Mouse (Mus musculus): ENCODE measurements around the gene Ttll8. TPM values are rescaled to one million over a fixed set of nuclear protein-coding genes. Genes with fewer than 3 reads are reported as not detected.

The Ttll8 gene
- polyA plus RNA-seq (2016; fragmentation: Nextera tagmentation; extraction: Ambion mirVana): not detected in 2 replicates

DNA sequence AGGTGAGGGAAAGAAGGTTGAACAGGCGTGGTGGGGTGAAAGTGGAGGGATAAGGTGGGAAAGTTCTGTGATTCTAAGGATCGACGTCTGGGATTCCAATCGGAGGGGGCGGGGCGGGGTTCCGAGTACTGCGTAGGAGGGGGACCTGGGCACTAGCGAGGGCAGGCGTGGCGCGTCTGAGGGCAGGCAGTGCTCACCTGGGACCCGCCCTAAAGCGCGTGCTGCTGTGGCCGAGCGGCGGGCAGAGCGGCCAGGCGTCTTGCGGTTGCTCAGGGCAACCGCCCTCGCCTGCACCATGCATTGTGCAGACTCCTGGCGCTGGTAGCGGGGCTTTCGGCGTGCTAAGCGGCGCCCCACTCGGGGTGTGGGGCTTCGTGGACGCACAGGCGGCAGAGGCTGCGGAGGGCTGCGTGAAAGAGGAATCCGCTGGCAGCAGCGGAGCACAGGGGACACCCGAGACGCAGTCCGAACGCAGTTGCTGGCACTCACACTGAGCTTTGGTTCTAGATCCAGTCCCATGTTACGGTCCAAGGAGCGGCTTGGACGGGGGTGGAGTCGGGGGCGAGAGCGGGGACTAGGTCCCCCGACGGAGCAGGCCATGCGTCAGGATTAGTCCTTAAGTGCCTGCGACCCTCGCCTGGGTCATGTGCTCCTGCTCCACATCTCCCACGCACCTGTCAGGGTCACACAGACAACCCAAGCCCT is at the start of gene Ttll8:
Gene Ttll8, minus strand, starts transcription at position 51 of the 705 bp plus-strand sequence.
- H3K27ac ChIP-seq: no peak within 1 kb of the TSS
- H3K9me3 ChIP-seq: no peaks in the 10 kb centered on the region
- peak within 1 kb of the TSS; percentile 43 for H3K4me3 ChIP-seq (replicated peaks)
- H3K4me1 ChIP-seq (replicated peaks): peaks cover 6% of the 10 kb centered on the region; the same call in 1 of the 2 replicates
- peaks cover 48% of the 10 kb centered on the region for H3K27me3 ChIP-seq
- 3% methylated on average over 52 of the region's 53 CpGs for WGBS
- H3K36me3 ChIP-seq: no peaks in the 10 kb centered on the region
- peak within 1 kb of the TSS; percentile 51 for H3K9ac ChIP-seq (replicated peaks)
- no peak for ATAC-seq (ENCODE audit: insufficient number of reproducible peaks, insufficient read depth, low FRiP score, low TSS enrichment, low read depth)
- peak within 1 kb of the TSS; percentile 88 for H3K4me2 ChIP-seq

DNA sequence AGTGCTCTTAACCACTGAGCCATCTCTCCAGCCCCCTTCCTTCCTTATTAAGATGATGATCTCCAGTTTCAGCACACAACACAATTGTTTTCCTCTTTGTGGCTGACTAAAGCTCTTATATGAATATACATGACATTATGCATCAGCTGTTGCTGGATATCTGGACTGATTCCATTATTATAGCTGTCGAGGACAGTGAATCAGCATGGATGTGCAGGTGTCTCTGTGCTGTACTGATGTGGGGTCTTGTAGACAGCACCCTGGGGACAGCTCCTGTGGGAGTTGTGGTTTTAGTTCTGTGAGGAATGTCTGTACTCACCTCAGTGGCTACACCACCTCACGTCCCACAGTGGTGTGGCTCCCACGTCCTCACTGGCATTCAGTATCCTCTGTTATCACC is 47.0 kb upstream of the Ttll8 start:
- no peaks in the 10 kb centered on the region for H3K4me1 ChIP-seq (replicated peaks)
- 80% methylated on average over 3 of the region's 3 CpGs for WGBS
- H3K27me3 ChIP-seq: no peaks in the 10 kb centered on the region
- H3K4me3 ChIP-seq (replicated peaks): no peak overlapping the region
- H3K36me3 ChIP-seq: no peaks in the 10 kb centered on the region
- H3K4me2 ChIP-seq: no peak overlapping the region
- no peaks in the 10 kb centered on the region for H3K9me3 ChIP-seq
- no peak for ATAC-seq (ENCODE audit: insufficient number of reproducible peaks, insufficient read depth, low FRiP score, low TSS enrichment, low read depth)
- H3K27ac ChIP-seq: no peak overlapping the region
- no peak overlapping the region for H3K9ac ChIP-seq (replicated peaks)

DNA sequence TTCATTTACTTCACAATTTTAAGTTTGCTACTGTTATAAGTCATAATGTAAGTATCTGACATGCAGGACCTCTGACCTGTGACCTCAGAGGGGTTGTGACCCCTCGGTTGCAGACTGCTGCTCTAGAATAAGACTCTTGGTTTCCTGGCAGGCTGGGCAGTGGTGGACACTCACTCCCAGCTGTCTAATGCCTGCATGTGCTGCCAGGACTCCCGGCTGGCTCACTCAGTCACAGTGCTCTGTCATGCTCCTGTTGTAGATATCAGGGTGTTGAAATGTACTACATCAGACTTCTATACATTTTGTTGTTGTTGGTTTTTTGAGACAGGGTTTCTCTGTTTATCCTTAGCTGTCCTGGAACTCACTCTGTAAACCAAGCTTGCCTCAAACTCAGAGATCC is 46.1 kb upstream of the Ttll8 start:
- H3K9ac ChIP-seq (replicated peaks): no peak overlapping the region
- H3K27me3 ChIP-seq: no peaks in the 10 kb centered on the region
- no peak overlapping the region for H3K4me2 ChIP-seq
- no peaks in the 10 kb centered on the region for H3K36me3 ChIP-seq
- no peak overlapping the region for H3K27ac ChIP-seq
- WGBS: 64% methylated on average over 2 of the region's 2 CpGs
- no peak for ATAC-seq (ENCODE audit: insufficient number of reproducible peaks, insufficient read depth, low FRiP score, low TSS enrichment, low read depth)
- no peaks in the 10 kb centered on the region for H3K9me3 ChIP-seq
- no peak overlapping the region for H3K4me3 ChIP-seq (replicated peaks)
- H3K4me1 ChIP-seq (replicated peaks): no peaks in the 10 kb centered on the region

DNA sequence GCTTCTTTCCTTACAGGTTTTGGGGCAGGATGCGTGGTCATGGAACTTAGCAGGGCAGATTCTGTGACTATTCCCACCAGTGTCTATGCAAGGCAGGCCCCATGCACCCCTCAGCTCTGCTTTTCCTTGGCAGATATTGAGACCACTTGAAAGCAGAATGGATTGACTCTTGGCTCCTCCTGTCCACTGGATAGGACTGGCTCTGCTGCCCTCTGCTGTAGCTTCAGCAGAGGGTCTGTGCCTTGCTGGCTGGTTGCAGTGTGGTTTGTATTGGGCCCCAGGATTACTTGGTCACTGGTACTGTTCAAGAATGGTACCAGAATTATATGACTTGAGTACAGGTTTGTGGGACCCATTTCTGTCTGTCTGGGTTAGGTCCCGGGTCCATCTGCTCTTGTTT is 44.9 kb upstream of the Ttll8 start:
- no peak for ATAC-seq (ENCODE audit: insufficient number of reproducible peaks, insufficient read depth, low FRiP score, low TSS enrichment, low read depth)
- Histone ChIP-seq H3K36me3 (no peaks in the 10 kb centered on the region), H3K4me2 (no peak overlapping the region), H3K4me3 (replicated peaks) (no peak overlapping the region), H3K9ac (replicated peaks) (no peak overlapping the region), H3K4me1 (replicated peaks) (no peaks in the 10 kb centered on the region), H3K27me3 (no peaks in the 10 kb centered on the region), H3K9me3 (no peaks in the 10 kb centered on the region), H3K27ac (no peak overlapping the region)
- 79% methylated on average over 2 of the region's 2 CpGs for WGBS

GRCm38 (mm10) chr15:88998636-88999035 is 44.4 kb upstream of the Ttll8 start:
- ATAC-seq (ENCODE audit: insufficient number of reproducible peaks, insufficient read depth, low FRiP score, low TSS enrichment, low read depth): no peak
- Histone ChIP-seq H3K27me3 (no peaks in the 10 kb centered on the region), H3K9me3 (no peaks in the 10 kb centered on the region), H3K4me1 (replicated peaks) (no peaks in the 10 kb centered on the region), H3K36me3 (no peaks in the 10 kb centered on the region), H3K27ac (no peak overlapping the region), H3K9ac (replicated peaks) (no peak overlapping the region), H3K4me3 (replicated peaks) (no peak overlapping the region), H3K4me2 (no peak overlapping the region)
- 76% methylated on average over 8 of the region's 8 CpGs for WGBS

DNA sequence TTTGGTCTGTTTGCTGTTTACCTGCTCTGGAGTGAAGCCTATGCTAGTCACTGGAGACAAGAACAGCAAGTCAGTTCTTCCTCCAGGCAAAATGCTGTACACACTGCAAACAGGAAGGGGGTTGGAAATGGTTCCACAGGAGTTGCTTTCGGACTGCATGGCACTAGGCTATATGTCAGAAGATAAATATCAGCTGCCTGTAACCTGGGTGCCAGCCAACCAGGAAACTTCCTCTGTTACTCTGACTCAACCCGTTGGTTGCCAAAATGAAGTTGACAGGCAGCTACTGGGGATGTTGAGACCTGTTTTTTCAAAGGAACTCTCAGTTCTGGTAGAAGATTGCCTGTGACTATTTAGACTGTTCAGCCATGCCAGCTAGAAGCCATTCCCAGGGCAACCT is 35.0 kb upstream of the Ttll8 start:
- Histone ChIP-seq H3K9me3 (no peaks in the 10 kb centered on the region), H3K27ac (no peak overlapping the region), H3K27me3 (no peaks in the 10 kb centered on the region), H3K4me1 (replicated peaks) (no peaks in the 10 kb centered on the region), H3K36me3 (no peaks in the 10 kb centered on the region), H3K4me2 (no peak overlapping the region), H3K4me3 (replicated peaks) (no peak overlapping the region), H3K9ac (replicated peaks) (no peak overlapping the region)
- 73% methylated on average over 2 of the region's 2 CpGs for WGBS
- no peak for ATAC-seq (ENCODE audit: insufficient number of reproducible peaks, insufficient read depth, low FRiP score, low TSS enrichment, low read depth)

- WGBS: 92% methylated on average over 31 of the region's 31 CpGs
- H3K27me3 ChIP-seq: no peaks in the 10 kb centered on the region
- ATAC-seq (ENCODE audit: insufficient number of reproducible peaks, insufficient read depth, low FRiP score, low TSS enrichment, low read depth): no peak
- H3K36me3 ChIP-seq: no peaks in the 10 kb centered on the region
- H3K27ac ChIP-seq: no peak within 1 kb of the TSS
- H3K4me1 ChIP-seq (replicated peaks): no peaks in the 10 kb centered on the region
- H3K9me3 ChIP-seq: no peaks in the 10 kb centered on the region
- no peak within 1 kb of the TSS for H3K4me2 ChIP-seq
- H3K4me3 ChIP-seq (replicated peaks): no peak within 1 kb of the TSS
- H3K9ac ChIP-seq (replicated peaks): no peak within 1 kb of the TSS
Observed at GRCm38 (mm10) chr15:88982534-88983079, 28.4 kb upstream of the Ttll8 start, which contains the start of gene Mov10l1. TSS of gene Mov10l1 (plus strand) at chr15:88982909.

- no peak overlapping the region for H3K27ac ChIP-seq
- H3K27me3 ChIP-seq: no peaks in the 10 kb centered on the region
- ATAC-seq (ENCODE audit: insufficient number of reproducible peaks, insufficient read depth, low FRiP score, low TSS enrichment, low read depth): no peak
- no peak overlapping the region for H3K4me2 ChIP-seq
- H3K9ac ChIP-seq (replicated peaks): no peak overlapping the region
- H3K4me3 ChIP-seq (replicated peaks): no peak overlapping the region
- no peaks in the 10 kb centered on the region for H3K4me1 ChIP-seq (replicated peaks)
- 76% methylated on average over 3 of the region's 3 CpGs for WGBS
- H3K9me3 ChIP-seq: no peaks in the 10 kb centered on the region
- H3K36me3 ChIP-seq: no peaks in the 10 kb centered on the region
Observed at GRCm38 (mm10) chr15:88979138-88979446, 24.9 kb upstream of the Ttll8 start.

DNA sequence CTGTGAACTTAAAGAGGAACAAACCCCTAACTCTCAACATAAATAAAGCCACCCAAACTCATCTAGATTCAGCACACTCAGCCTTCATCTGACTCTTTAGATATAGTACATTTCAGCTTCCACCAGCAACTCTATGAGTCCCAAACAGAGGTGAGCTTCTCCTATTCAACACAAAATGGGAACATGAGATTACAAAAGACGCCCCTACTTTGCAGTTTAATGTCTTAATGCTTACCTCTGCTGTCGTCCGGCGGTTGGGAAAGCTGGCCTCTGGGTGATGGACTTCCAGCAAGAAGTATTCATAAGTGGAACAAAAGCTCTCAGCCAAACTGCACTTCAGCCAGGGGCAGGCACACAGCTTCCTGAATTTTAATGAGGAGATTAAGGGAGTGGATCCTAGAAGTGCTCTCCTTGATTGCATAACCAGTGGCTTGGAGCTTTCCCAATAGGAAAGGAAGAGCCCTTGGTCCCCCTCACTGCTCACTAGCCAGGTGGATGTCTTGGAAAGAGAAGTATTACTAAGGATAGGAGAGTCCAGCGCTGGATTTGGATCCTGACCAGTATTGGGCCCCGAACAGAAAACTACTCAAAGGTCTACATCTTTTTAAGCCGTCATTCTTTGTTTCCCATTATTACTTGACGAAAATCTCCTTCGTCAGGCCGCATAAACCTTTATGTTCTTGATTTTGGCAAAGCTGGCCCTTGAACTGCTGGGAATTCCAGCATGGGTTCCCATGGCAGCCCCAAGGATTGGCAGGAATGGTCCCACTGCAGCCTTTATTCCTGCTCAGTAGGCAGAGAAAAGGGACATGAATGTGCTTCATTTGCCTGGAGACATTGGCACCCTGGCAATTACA is 24.3 kb upstream of the Ttll8 start, which contains the start of gene Mlc1:
Gene Mlc1, minus strand, starts transcription at position 727 of the 857 bp plus-strand sequence.
- Histone ChIP-seq H3K27ac (no peak within 1 kb of the TSS), H3K4me2 (no peak within 1 kb of the TSS), H3K9me3 (no peaks in the 10 kb centered on the region), H3K36me3 (no peaks in the 10 kb centered on the region), H3K27me3 (no peaks in the 10 kb centered on the region), H3K4me3 (replicated peaks) (no peak within 1 kb of the TSS), H3K4me1 (replicated peaks) (no peaks in the 10 kb centered on the region), H3K9ac (replicated peaks) (no peak within 1 kb of the TSS)
- ATAC-seq (ENCODE audit: insufficient number of reproducible peaks, insufficient read depth, low FRiP score, low TSS enrichment, low read depth): no peak
- 79% methylated on average over 10 of the region's 10 CpGs for WGBS

DNA sequence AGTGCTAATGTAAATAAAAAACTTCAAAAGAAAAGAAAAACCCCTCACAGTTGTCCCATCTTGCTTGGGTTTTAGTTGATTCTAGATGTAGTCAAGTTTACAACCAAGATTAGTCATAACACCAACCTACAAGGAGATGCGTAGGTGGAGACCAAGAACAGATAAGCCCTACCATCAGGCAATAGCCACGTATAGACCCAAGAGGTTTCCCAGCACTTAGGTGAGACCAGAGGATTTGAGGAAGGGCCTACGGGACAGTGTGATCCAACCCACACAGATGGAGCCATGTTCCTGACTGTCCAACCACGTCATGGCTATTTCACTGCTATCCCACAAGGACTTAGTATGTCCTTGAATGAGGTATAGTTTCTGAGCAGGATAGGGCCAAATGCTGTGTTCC is 18.1 kb upstream of the Ttll8 start:
- no peaks in the 10 kb centered on the region for H3K27me3 ChIP-seq
- H3K4me2 ChIP-seq: no peak overlapping the region
- no peak for ATAC-seq (ENCODE audit: insufficient number of reproducible peaks, insufficient read depth, low FRiP score, low TSS enrichment, low read depth)
- no peaks in the 10 kb centered on the region for H3K9me3 ChIP-seq
- 85% methylated on average over 4 of the region's 4 CpGs for WGBS
- no peaks in the 10 kb centered on the region for H3K4me1 ChIP-seq (replicated peaks)
- no peak overlapping the region for H3K27ac ChIP-seq
- no peak overlapping the region for H3K4me3 ChIP-seq (replicated peaks)
- H3K36me3 ChIP-seq: no peaks in the 10 kb centered on the region
- H3K9ac ChIP-seq (replicated peaks): no peak overlapping the region

- no peak overlapping the region for H3K4me3 ChIP-seq (replicated peaks)
- no peaks in the 10 kb centered on the region for H3K36me3 ChIP-seq
- H3K9ac ChIP-seq (replicated peaks): no peak overlapping the region
- no peaks in the 10 kb centered on the region for H3K4me1 ChIP-seq (replicated peaks)
- H3K4me2 ChIP-seq: no peak overlapping the region
- 88% methylated on average over 2 of the region's 2 CpGs for WGBS
- H3K9me3 ChIP-seq: no peaks in the 10 kb centered on the region
- no peak for ATAC-seq (ENCODE audit: insufficient number of reproducible peaks, insufficient read depth, low FRiP score, low TSS enrichment, low read depth)
- H3K27ac ChIP-seq: no peak overlapping the region
- H3K27me3 ChIP-seq: no peaks in the 10 kb centered on the region; the same call in 1 of the 2 replicates
Observed at GRCm38 (mm10) chr15:88964070-88964578, 9.9 kb upstream of the Ttll8 start.
